Mouse (Mus musculus): Measurements from ENCODE around the gene Zdhhc14. TPM values are rescaled to one million over a fixed set of nuclear protein-coding genes. Genes with fewer than 3 reads are reported as not detected.

Zdhhc14 gene
- polyA plus RNA-seq, 1 experiment from 2014 or later: 5.0 TPM

- Histone ChIP-seq H3K4me2 (ENCODE audit: low read length) (no peak overlapping the region), H3K4me3 (ENCODE audit: low read length) (no peak overlapping the region), H3K27me3 (replicated peaks; ENCODE audit: control insufficient read depth, insufficient read depth, low read length) (no peaks in the 10 kb centered on the region), H3K9ac (ENCODE audit: low read depth, low read length) (no peak overlapping the region), H3K9me3 (ENCODE audit: control insufficient read depth, low read length) (no peaks in the 10 kb centered on the region), H3K4me1 (ENCODE audit: control insufficient read depth, insufficient read depth, low read depth, low read length) (no peaks in the 10 kb centered on the region; the same call in 1 of the 2 replicates), H3K27ac (ENCODE audit: low read depth, low read length) (no peak overlapping the region), H3K36me3 (ENCODE audit: control insufficient read depth, insufficient read depth, low read length) (no peaks in the 10 kb centered on the region)
- no peak for ATAC-seq
- WGBS: 71% methylated on average over 17 of the region's 17 CpGs
These were observed 309.7 kb downstream of the Zdhhc14 start for GRCm38 (mm10) chr17:5801761-5802655.

GRCm38 (mm10) chr17:5802656-5802955, 310.2 kb downstream of the Zdhhc14 start:
- no peaks in the 10 kb centered on the region for H3K9me3 ChIP-seq (ENCODE audit: control insufficient read depth, low read length)
- 91% methylated on average over 5 of the region's 5 CpGs for WGBS
- no peak for ATAC-seq
- no peak overlapping the region for H3K4me3 ChIP-seq (ENCODE audit: low read length)
- H3K27me3 ChIP-seq (replicated peaks; ENCODE audit: control insufficient read depth, insufficient read depth, low read length): no peaks in the 10 kb centered on the region
- H3K4me1 ChIP-seq (ENCODE audit: control insufficient read depth, insufficient read depth, low read depth, low read length): no peaks in the 10 kb centered on the region
- no peak overlapping the region for H3K27ac ChIP-seq (ENCODE audit: low read depth, low read length)
- H3K9ac ChIP-seq (ENCODE audit: low read depth, low read length): no peak overlapping the region
- no peaks in the 10 kb centered on the region for H3K36me3 ChIP-seq (ENCODE audit: control insufficient read depth, insufficient read depth, low read length)
- no peak overlapping the region for H3K4me2 ChIP-seq (ENCODE audit: low read length)

Other genes starting within 250 kb of the Zdhhc14 start
- gene Ldhal6b, start 73.8 kb upstream of the Zdhhc14 start, polyA plus RNA-seq (2015; fragmentation: Nextera tagmentation; extraction: Ambion mirVana): not detected in 2 replicates
- 112 and 118 TPM in 2 replicates for gene Tmem242, start 52.3 kb upstream of the Zdhhc14 start, polyA plus RNA-seq (2015; fragmentation: Nextera tagmentation; extraction: Ambion mirVana)

Measured in hindbrain, embryonic 16.5 days (tissue).